Mouse (Mus musculus): ENCODE results near the gene Agr3.

GRCm38 (mm10) chr12:35932816-35933215 is 7.4 kb downstream of the Agr3 start:
- TF ChIP-seq MYC (IDR thresholded peaks at IDR 0.05; ENCODE audit: low read depth, low read length) (no peak), POLR2A (IDR thresholded peaks at IDR 0.05; ENCODE audit: low read depth, low read length) (no peak), EP300 (IDR thresholded peaks at IDR 0.05; ENCODE audit: low read length) (no peak), CTCF (conservative IDR thresholded peaks at IDR 0.05 in 1 of 2, IDR thresholded peaks at IDR 0.05 in 1 of 2; ENCODE audit: low read depth in 2 of 2, low read length in 2 of 2) (no peak), BHLHE40 (IDR thresholded peaks at IDR 0.05; ENCODE audit: low read depth, low read length) (no peak), UBTF (IDR thresholded peaks at IDR 0.05; ENCODE audit: low read depth, low read length) (no peak)

Data from CH12.LX (cell line).